Mouse (Mus musculus): Measurements from ENCODE around the gene Abcb9.

The Abcb9 gene

DNA sequence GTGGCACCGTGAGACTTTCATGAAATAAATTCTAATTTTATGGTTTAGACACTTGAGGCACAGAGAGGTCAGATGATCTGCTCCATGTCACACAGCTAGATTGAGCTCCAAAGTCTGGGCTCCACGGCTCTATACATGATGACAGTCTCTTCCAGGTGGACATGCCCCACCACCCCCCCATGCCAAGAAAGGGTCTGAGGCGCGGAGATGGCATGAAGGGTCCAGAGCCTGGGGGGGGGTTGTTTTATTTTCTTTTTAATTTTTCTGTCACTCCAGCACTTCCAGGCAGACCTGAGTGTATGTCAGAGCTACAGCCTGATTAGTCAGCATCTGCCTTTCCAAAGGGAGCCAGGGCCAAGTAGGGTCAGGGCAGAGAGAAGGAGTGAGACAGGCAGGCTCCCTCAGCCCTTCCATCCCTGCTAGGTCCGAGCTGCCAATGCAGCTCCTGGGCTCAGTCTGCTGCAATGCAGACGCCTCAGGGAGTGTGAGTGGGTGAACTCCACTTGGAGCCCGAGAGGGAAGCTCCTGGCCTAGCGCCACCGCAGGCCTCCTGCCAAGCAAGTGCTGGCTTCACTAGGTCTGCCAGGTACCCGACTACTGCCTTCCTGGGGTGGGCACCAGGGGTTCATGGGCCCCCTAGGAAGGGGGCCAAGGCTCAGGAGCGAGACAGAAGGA lies 2.3 kb downstream of the Abcb9 start:
- peak; percentile 84 for DNase-seq

- peak; percentile 46 for DNase-seq
Observed at GRCm38 (mm10) chr5:124091951-124092406, 3.6 kb downstream of the Abcb9 start.

- DNase-seq, result peak; percentile 20
Observed at GRCm38 (mm10) chr5:124089868-124090267, 5.7 kb downstream of the Abcb9 start.

- DNase-seq, result peak; percentile 13
Observed at GRCm38 (mm10) chr5:124086876-124087275, 8.7 kb downstream of the Abcb9 start.

- no peak for DNase-seq
Observed at GRCm38 (mm10) chr5:124085513-124085912, 10.1 kb downstream of the Abcb9 start.

- DNase-seq, result peak; percentile 73
Observed at GRCm38 (mm10) chr5:124084588-124085173, 10.9 kb downstream of the Abcb9 start.

GRCm38 (mm10) chr5:124083850-124084587 lies 11.6 kb downstream of the Abcb9 start:
- no peak for DNase-seq

- DNase-seq, result no peak
Observed at GRCm38 (mm10) chr5:124082941-124083688, 12.5 kb downstream of the Abcb9 start.

DNA sequence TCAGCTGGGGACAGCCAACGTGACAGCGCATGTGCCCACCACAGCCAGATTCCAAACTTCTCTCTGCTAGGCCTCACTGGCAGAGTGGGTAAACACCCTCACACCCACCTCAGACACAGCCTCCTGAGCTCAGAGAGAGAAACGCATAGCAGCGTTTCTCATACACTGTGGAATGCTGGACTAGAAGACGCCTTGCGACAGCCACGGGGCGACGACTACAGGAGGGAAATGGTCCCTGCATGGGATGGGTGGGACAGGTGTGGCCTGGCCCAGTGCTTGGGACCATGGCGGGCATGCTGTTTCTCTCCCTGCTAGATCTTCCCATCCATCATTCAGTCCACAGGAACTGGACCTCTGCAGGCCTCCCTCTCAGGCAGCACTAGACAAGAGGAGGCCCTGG lies 13.2 kb downstream of the Abcb9 start:
- DNase-seq, result no peak

GRCm38 (mm10) chr5:124079880-124080279 lies 15.7 kb downstream of the Abcb9 start:
- DNase-seq, result no peak

GRCm38 (mm10) chr5:124078794-124079416 lies 16.7 kb downstream of the Abcb9 start:
- DNase-seq, result peak; percentile 55

- DNase-seq, result no peak
Observed at GRCm38 (mm10) chr5:124077856-124078460, 17.6 kb downstream of the Abcb9 start.

- no peak for DNase-seq
Observed at GRCm38 (mm10) chr5:124077241-124077640, 18.4 kb downstream of the Abcb9 start.

- DNase-seq, result no peak
Observed at GRCm38 (mm10) chr5:124076559-124076958, 19.0 kb downstream of the Abcb9 start.

DNA sequence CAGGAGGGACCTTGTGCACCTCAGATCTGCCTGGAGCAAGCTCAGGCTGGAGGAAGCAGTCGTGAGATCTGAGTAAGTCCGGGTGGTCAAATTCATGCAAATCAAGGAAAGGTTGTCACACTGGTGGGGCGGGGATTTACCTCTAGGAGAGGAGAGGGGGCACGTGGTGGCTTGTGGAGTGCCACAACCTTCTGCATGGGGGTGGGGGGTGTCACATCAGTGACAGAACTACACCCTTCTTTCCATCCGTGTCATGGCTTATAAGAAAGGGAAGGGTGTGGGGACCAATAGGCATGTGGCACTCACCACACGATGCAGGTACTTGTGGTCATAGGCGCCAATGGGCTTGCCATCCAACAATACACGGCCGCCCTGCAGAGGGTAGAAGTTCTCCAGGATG lies 19.9 kb downstream of the Abcb9 start:
- DNase-seq, result no peak

- no peak for DNase-seq
Observed at GRCm38 (mm10) chr5:124074845-124075307, 20.7 kb downstream of the Abcb9 start.

DNA sequence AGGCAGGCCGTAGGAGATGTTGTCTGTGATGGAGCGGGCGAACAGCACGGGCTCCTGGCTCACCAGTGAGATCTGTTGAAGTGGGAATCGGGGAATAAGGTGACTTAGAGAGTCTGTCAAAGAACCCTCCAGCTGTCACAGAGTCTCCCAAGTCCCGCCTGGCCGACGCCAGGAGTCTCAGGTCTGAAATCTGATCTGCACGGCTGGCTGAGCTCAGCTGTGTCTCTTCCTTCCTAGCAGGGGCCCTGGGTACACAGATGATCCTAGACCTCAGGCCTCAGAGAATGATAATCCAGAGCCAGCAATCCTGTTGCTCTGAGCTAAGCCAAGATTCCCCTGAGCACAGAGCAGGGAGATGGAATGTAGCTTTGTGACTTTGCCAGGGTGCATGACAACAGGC lies 21.9 kb downstream of the Abcb9 start:
- DNase-seq, result no peak

DNA sequence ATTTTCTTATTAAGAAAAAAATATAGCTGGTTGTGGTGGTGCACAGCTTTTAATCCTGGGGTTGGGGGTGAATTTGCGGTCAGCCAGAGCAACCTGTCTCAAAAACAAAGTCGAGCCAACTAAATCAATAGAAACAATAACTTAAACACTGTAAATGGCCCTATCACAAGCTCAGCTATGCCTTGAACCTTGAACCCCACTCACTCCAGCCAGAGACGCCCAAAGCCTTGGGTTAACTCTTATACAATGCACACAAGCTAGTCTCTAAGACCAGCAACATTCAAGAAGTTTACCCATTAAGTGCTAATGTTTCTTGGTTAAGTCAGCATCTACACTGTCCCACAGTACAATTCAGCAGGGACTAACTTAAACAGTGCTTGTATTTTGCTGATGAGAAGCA lies 25.9 kb downstream of the Abcb9 start:
- DNase-seq, result no peak

DNA sequence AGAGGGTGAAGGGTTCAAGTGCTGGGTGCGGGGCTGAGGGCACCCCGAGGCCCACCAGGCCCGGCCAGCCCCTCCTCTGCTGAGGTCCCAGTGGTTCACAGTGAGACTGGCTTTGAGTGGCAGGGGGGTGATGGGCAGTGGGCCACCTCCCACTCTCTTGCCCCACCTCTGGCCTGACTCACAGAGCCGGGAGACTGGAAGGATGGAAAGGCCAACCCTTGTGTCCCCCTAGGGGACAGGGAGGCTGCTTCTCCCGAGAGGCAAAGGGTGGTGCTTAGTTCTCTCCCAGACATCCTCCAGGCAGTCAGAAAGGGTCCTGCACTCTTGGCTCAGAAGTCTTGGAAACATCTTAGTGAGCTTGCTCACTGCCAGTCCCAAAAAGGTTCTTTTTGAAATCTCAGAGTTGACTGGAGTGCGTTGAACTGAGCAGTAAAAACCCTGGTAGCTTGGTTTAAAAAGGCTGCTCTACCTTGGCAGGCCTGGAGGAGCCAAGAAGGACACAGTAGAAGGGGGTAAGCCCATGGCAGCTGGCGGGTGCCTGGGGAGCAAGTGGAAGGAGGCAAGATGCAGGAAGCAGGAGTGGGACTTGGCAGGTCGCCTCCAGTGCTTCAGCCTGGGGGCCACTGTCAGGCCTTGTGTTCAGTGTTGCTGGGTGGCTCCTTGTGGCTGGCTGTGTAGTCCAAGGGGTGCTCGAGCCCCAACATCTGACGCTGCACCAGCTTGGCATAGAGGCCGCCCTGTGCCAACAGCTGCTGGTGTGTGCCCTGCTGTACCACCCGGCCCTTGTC lies 33.4 kb downstream of the Abcb9 start:
- DNase-seq, result no peak

GRCm38 (mm10) chr5:124059677-124060076 lies 35.9 kb downstream of the Abcb9 start:
- DNase-seq, result no peak

DNA sequence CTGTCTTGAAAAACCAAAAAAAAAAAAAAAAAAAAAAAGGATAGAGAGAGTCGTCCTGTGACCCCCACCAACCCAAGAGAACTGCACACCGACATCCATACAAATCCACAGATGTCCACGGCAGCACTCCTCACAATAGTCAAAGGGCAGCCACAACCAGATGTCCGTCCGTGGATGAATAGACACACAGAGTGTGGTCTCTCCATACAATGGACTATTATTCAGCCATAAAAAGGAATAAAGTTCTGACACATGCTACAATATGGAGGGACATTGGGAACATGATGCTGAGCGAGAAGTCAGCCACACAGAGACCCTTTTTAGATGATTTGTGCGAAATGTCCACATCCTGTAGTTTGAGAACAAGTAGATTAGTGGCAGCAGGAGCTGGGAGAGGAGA lies 36.8 kb downstream of the Abcb9 start:
- no peak for DNase-seq

All from cerebellum, adult 11-12 months (tissue).